Mouse (Mus musculus) ovary, postnatal 14 days (tissue): ENCODE measurements around the gene Rnps1.

Experiments used
- DNase-seq: peaks from one replicate; pipeline ENCODE4 v3.0.0; 2022; ENCODE audit warnings: low spot score

Gene Rnps1

GRCm38 (mm10) chr17:24469910-24470602 is 55.7 kb downstream of the Rnps1 start, which contains the start of the genes E4f1 and Pgp:
Gene E4f1 (minus strand): TSS chr17:24470313.
Gene Pgp (plus strand): TSS chr17:24470392.
- peak; percentile 97 for DNase-seq

DNA sequence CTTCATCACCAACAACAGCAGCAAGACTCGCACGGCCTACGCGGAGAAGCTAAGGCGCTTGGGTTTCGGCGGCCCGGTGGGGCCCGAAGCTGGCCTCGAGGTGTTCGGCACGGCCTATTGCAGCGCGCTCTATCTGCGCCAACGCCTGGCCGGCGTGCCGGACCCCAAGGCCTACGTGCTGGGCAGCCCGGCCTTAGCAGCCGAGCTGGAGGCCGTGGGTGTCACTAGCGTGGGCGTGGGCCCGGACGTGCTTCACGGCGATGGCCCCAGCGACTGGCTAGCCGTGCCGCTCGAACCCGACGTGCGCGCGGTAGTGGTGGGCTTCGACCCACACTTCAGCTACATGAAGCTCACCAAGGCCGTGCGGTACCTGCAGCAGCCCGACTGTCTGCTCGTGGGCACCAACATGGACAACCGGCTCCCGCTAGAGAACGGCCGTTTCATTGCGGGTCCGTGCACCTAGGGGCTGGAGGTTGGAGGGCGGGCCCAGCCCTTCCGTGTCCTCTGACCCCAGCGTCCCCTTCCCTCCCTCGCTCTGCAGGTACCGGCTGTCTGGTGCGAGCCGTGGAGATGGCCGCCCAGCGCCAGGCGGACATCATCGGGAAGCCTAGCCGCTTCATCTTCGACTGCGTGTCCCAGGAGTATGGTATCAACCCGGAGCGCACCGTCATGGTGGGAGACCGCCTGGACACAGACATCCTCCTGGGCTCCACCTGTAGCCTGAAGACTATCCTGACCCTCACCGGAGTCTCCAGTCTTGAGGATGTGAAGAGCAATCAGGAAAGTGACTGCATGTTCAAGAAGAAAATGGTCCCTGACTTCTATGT is 56.5 kb downstream of the Rnps1 start:
- no peak for DNase-seq

DNA sequence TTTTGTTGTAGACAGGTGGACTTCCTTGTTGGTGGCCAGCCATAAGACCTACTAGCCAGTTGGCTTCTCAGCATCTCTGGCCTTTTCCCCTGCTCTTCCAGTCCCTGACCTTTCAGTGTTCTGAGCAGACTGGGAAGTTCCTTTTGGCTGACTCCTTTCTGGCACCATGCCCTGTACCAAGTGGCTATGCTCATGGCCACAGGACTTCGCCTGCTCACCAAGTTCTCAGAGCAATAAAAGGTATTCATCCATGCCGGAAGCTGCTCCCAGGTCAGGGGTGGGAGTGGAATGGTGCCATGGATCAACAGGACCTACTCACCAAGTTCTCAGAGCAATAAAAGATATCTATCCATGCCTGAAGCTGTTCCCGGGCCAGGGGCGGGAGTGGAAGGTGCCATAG is 58.1 kb downstream of the Rnps1 start:
- no peak for DNase-seq

DNA sequence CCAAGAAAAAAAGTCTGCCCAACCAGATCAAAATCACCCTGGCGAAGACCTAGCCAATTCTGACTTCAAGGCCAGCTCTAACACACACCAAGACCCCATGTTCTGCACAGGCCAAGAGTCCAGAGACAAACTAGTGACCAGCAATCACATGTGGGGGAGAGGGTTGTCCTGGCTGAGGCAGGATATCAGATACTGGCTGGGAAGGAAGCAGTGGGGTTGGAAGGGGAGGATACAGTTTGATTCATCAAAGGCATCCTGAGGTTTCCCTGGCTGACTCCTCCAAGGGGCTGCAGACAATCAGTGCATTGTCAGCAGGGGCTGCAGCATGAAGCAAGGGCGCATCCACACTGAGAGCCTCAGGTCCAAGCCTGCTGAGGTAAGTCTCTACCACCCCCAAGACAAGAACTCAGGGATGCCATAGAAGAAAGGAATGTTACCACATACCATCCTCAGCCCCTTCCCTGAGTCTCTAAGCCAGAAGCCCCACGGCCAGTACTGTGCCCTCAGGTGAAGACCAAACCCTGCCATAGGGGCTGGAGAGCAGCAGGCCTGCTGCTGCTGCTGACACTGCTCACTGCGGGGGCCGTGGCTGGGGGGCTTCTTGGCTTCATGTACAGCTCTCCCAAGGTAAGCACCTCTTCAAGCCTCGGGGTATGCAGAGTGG is 59.4 kb downstream of the Rnps1 start, which contains the start of gene Bricd5:
Gene Bricd5, plus strand, starts transcription at position 273 of the 664 bp plus-strand sequence.
- DNase-seq, result no peak

DNA sequence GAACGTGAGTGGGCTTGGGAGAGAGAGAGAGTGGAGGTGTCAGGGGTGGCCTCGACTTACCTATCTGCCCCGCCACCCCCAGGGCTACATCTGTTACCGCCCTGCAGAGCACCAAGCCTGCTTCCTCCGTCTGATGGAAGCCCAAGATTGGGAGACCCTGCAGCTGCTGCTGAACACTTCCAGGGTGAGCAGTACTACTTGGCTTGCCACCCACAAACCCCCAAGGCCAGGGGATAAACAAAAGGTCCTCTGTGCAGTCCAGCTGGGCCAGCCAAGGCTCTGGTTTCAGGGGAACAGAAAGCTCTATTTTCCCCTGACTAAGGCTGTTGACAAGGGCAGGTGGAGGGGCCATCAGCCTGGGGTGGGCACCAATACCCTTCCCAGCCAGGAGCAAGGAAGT is 60.2 kb downstream of the Rnps1 start:
- DNase-seq, result no peak
